Mouse (Mus musculus): ENCODE measurements around the gene Olfr282. TPM values are rescaled to one million over a fixed set of nuclear protein-coding genes. Genes with fewer than 3 reads are reported as not detected.

The Olfr282 gene
- polyA plus RNA-seq, 1 experiment from 2014 or later, result not detected

GRCm38 (mm10) chr15:98483907-98484886 is 53.2 kb downstream of the Olfr282 start:
- WGBS, result 54% methylated on average over 18 of the region's 18 CpGs
- no peak for ATAC-seq
- no peak overlapping the region for H3K27ac ChIP-seq (ENCODE audit: low read length)
- no peaks in the 10 kb centered on the region for H3K36me3 ChIP-seq (ENCODE audit: control insufficient read depth, insufficient read depth, low read length)
- H3K4me2 ChIP-seq (ENCODE audit: low read depth, low read length), result no peak overlapping the region
- no peaks in the 10 kb centered on the region for H3K27me3 ChIP-seq (replicated peaks; ENCODE audit: control insufficient read depth, insufficient read depth, low read length)
- H3K4me3 ChIP-seq (ENCODE audit: low read length), result no peak overlapping the region
- H3K9me3 ChIP-seq (ENCODE audit: control insufficient read depth, low read length), result no peaks in the 10 kb centered on the region
- no peak overlapping the region for H3K9ac ChIP-seq (ENCODE audit: low read depth, low read length)
- no peaks in the 10 kb centered on the region for H3K4me1 ChIP-seq (ENCODE audit: control insufficient read depth, insufficient read depth, low read length)

GRCm38 (mm10) chr15:98486433-98487021 is 55.5 kb downstream of the Olfr282 start:
- Histone ChIP-seq H3K9me3 (ENCODE audit: control insufficient read depth, low read length) (no peaks in the 10 kb centered on the region), H3K4me1 (ENCODE audit: control insufficient read depth, insufficient read depth, low read length) (no peaks in the 10 kb centered on the region), H3K27ac (ENCODE audit: low read length) (no peak overlapping the region), H3K4me3 (ENCODE audit: low read length) (no peak overlapping the region), H3K36me3 (ENCODE audit: control insufficient read depth, insufficient read depth, low read length) (no peaks in the 10 kb centered on the region), H3K9ac (ENCODE audit: low read depth, low read length) (no peak overlapping the region), H3K27me3 (replicated peaks; ENCODE audit: control insufficient read depth, insufficient read depth, low read length) (no peaks in the 10 kb centered on the region), H3K4me2 (ENCODE audit: low read depth, low read length) (no peak overlapping the region)
- WGBS, result 96% methylated on average over 8 of the region's 8 CpGs
- no peak for ATAC-seq

Other genes starting within 250 kb of the Olfr282 start
- not detected in 2 replicates for gene Olfr288, start 235.7 kb upstream of the Olfr282 start, polyA plus RNA-seq (2015; fragmentation: Nextera tagmentation; extraction: Ambion mirVana)
- not detected in 2 replicates for gene Gm44579, start 210.2 kb upstream of the Olfr282 start, polyA plus RNA-seq (2015; fragmentation: Nextera tagmentation; extraction: Ambion mirVana)
- gene Olfr287, start 210.2 kb upstream of the Olfr282 start, polyA plus RNA-seq (2015; fragmentation: Nextera tagmentation; extraction: Ambion mirVana), result not detected in 2 replicates
- not detected in 2 replicates for gene Olfr286, start 196.8 kb upstream of the Olfr282 start, polyA plus RNA-seq (2015; fragmentation: Nextera tagmentation; extraction: Ambion mirVana)
- not detected in 2 replicates for gene H1fnt, start 173.9 kb upstream of the Olfr282 start, polyA plus RNA-seq (2015; fragmentation: Nextera tagmentation; extraction: Ambion mirVana)
- gene Zfp641, start 135.1 kb upstream of the Olfr282 start, polyA plus RNA-seq (2015; fragmentation: Nextera tagmentation; extraction: Ambion mirVana), result 0.39 and 0.42 TPM in 2 replicates
- gene Olfr285, start 113.9 kb upstream of the Olfr282 start, polyA plus RNA-seq (2015; fragmentation: Nextera tagmentation; extraction: Ambion mirVana), result not detected in 2 replicates
- gene Olfr284, start 90.2 kb upstream of the Olfr282 start, polyA plus RNA-seq (2015; fragmentation: Nextera tagmentation; extraction: Ambion mirVana), result not detected in 2 replicates
- gene Olfr283, start 50.3 kb upstream of the Olfr282 start, polyA plus RNA-seq (2015; fragmentation: Nextera tagmentation; extraction: Ambion mirVana), result not detected in 2 replicates
- not detected in 2 replicates for gene Olfr281, start 21.4 kb downstream of the Olfr282 start, polyA plus RNA-seq (2015; fragmentation: Nextera tagmentation; extraction: Ambion mirVana)
- gene OR5BS1P, start 38.7 kb downstream of the Olfr282 start, polyA plus RNA-seq (2015; fragmentation: Nextera tagmentation; extraction: Ambion mirVana), result not detected in 2 replicates
- 0.31 TPM in 1 of 2 replicates, not detected in the other for gene Lalba, start 51.5 kb downstream of the Olfr282 start, polyA plus RNA-seq (2015; fragmentation: Nextera tagmentation; extraction: Ambion mirVana)
- not detected in 2 replicates for gene Olfr279, start 61.2 kb downstream of the Olfr282 start, polyA plus RNA-seq (2015; fragmentation: Nextera tagmentation; extraction: Ambion mirVana)
- gene Kansl2, start 103.0 kb downstream of the Olfr282 start, polyA plus RNA-seq (2015; fragmentation: Nextera tagmentation; extraction: Ambion mirVana), result 67.2 and 69.6 TPM in 2 replicates
- 41.2 and 43.7 TPM in 2 replicates for gene Ccnt1, start 139.7 kb downstream of the Olfr282 start, polyA plus RNA-seq (2015; fragmentation: Nextera tagmentation; extraction: Ambion mirVana)
- 0.43 TPM in 1 of 2 replicates, not detected in the other for gene 4930415O20Rik, start 139.8 kb downstream of the Olfr282 start, polyA plus RNA-seq (2015; fragmentation: Nextera tagmentation; extraction: Ambion mirVana)
- gene Adcy6, start 178.9 kb downstream of the Olfr282 start, polyA plus RNA-seq (2015; fragmentation: Nextera tagmentation; extraction: Ambion mirVana), result 17.1 and 18.8 TPM in 2 replicates
- 20.3 and 22.8 TPM in 2 replicates for gene Cacnb3, start 199.6 kb downstream of the Olfr282 start, polyA plus RNA-seq (2015; fragmentation: Nextera tagmentation; extraction: Ambion mirVana)
- 15.6 and 17.6 TPM in 2 replicates for gene Ddx23, start 231.7 kb downstream of the Olfr282 start, polyA plus RNA-seq (2015; fragmentation: Nextera tagmentation; extraction: Ambion mirVana)
- gene Rnd1, start 246.2 kb downstream of the Olfr282 start, polyA plus RNA-seq (2015; fragmentation: Nextera tagmentation; extraction: Ambion mirVana), result 0.95 and 1.1 TPM in 2 replicates

Measured in intestine, embryonic 16.5 days (tissue).